Mouse (Mus musculus) forebrain, embryonic 11.5 days (tissue): ENCODE measurements around the gene Hepacam2. TPM values are rescaled to one million over a fixed set of nuclear protein-coding genes. Genes with fewer than 3 reads are reported as not detected.

Source experiments
- ATAC-seq: fragments of 200-750 bp; cut with Nextera tagmentation; replicated peaks from 2 replicates; pipeline ENCODE4 v1.8.0; 2017; ENCODE audit warnings: moderate TSS enrichment; ENCODE audit not compliant: low FRiP score
- DNase-seq: peaks from one replicate; pipeline ENCODE4 v3.0.0-alpha.2; 2017; ENCODE audit warnings: low spot score
- H3K27ac ChIP-seq: fragments of 300-500 bp; sonication (generic); 2 replicates; pipeline ENCODE4 v1.5.1; 2014; ENCODE audit warnings: low read depth, low read length
- H3K27me3 ChIP-seq: fragments of 300-500 bp; sonication (generic); 2 replicates; pipeline ENCODE4 v1.6.1; 2014; ENCODE audit warnings: mild to moderate bottlenecking, low read length, mixed read lengths; ENCODE audit not compliant: control insufficient read depth, insufficient read depth
- H3K36me3 ChIP-seq: fragments of 300-500 bp; sonication (generic); 2 replicates; pipeline ENCODE4 v1.6.1; 2014; ENCODE audit warnings: mild to moderate bottlenecking, low read length, moderate library complexity, mixed read lengths; ENCODE audit not compliant: control insufficient read depth, insufficient read depth
- H3K4me1 ChIP-seq: fragments of 300-500 bp; sonication (generic); replicated peaks from 2 replicates; pipeline ENCODE4 v1.6.1; 2014; ENCODE audit warnings: low read length, mixed read lengths; ENCODE audit not compliant: control insufficient read depth, insufficient read depth
- H3K4me2 ChIP-seq: fragments of 300-500 bp; sonication (generic); 2 replicates; pipeline ENCODE4 v1.6.1; 2014; ENCODE audit warnings: low read depth, mild to moderate bottlenecking, low read length, moderate library complexity, mixed read lengths; ENCODE audit not compliant: severe bottlenecking
- H3K4me3 ChIP-seq: fragments of 300-500 bp; sonication (generic); 2 replicates; pipeline ENCODE4 v1.5.1; 2014; ENCODE audit warnings: low read depth, low read length
- H3K9ac ChIP-seq: fragments of 300-500 bp; sonication (generic); 2 replicates; pipeline ENCODE4 v1.6.1; 2014; ENCODE audit warnings: low read length
- H3K9me3 ChIP-seq: fragments of 300-500 bp; sonication (generic); 2 replicates; pipeline ENCODE4 v1.6.1; 2016; ENCODE audit warnings: low read length, mixed read lengths; ENCODE audit not compliant: control insufficient read depth
- WGBS: fragments of 180-500 bp; shearing (Covaris S2); extraction: QIAGEN DNeasy Blood & Tissue Kit; methylation state at CpG from one replicate; pipeline ENCODE4 v1.1.7; 2014; 5-methylcytosine and 5-hydroxymethylcytosine counted together
- polyA plus RNA-seq: library from polyadenylated mRNA; unstranded; fragments of >200 nt; fragmentation: Nextera tagmentation; extraction: Ambion mirVana; gene quantifications from 2 replicates; pipeline ENCODE4 v1.2.1, GENCODE M21; 2014

Gene Hepacam2
- polyA plus RNA-seq, 1 experiment from 2014 or later: 1.2 TPM

- no peak overlapping the region for H3K9ac ChIP-seq
- ATAC-seq (no peak), DNase-seq (no peak)
- no peak overlapping the region for H3K4me3 ChIP-seq
- H3K4me1 ChIP-seq: no peaks in the 10 kb centered on the region
- H3K27ac ChIP-seq: no peak overlapping the region
- no peaks in the 10 kb centered on the region for H3K9me3 ChIP-seq
- 85% methylated on average over 3 of the region's 3 CpGs for WGBS
- no peaks in the 10 kb centered on the region for H3K27me3 ChIP-seq
- no peak overlapping the region for H3K4me2 ChIP-seq
- no peaks in the 10 kb centered on the region for H3K36me3 ChIP-seq
Observed at GRCm38 (mm10) chr6:3485133-3485532, 13.0 kb downstream of the Hepacam2 start.

GRCm38 (mm10) chr6:3481705-3482104, 16.4 kb downstream of the Hepacam2 start:
- Histone ChIP-seq H3K4me3 (no peak overlapping the region), H3K27me3 (no peaks in the 10 kb centered on the region), H3K36me3 (no peaks in the 10 kb centered on the region), H3K4me2 (no peak overlapping the region), H3K9ac (no peak overlapping the region), H3K27ac (no peak overlapping the region), H3K4me1 (no peaks in the 10 kb centered on the region), H3K9me3 (no peaks in the 10 kb centered on the region)
- DNase-seq: no peak
- ATAC-seq: no peak
- 84% methylated on average over 3 of the region's 3 CpGs for whole genome bisulfite sequencing

GRCm38 (mm10) chr6:3479853-3480252, 18.2 kb downstream of the Hepacam2 start:
- Histone ChIP-seq H3K27ac (no peak overlapping the region), H3K9me3 (no peaks in the 10 kb centered on the region), H3K4me3 (no peak overlapping the region), H3K4me2 (no peak overlapping the region), H3K27me3 (no peaks in the 10 kb centered on the region), H3K9ac (no peak overlapping the region), H3K4me1 (no peaks in the 10 kb centered on the region), H3K36me3 (no peaks in the 10 kb centered on the region)
- DNase-seq (no peak), ATAC-seq (no peak)
- WGBS: 60% methylated on average over 5 of the region's 5 CpGs

- Histone ChIP-seq H3K4me1 (no peaks in the 10 kb centered on the region), H3K4me2 (no peak overlapping the region), H3K9me3 (no peaks in the 10 kb centered on the region), H3K27ac (no peak overlapping the region), H3K9ac (no peak overlapping the region), H3K36me3 (no peaks in the 10 kb centered on the region), H3K27me3 (no peaks in the 10 kb centered on the region), H3K4me3 (no peak overlapping the region)
- 59% methylated on average over 2 of the region's 2 CpGs for WGBS
- no peak for DNase-seq
- ATAC-seq: no peak
Observed at GRCm38 (mm10) chr6:3476299-3476698, 21.8 kb downstream of the Hepacam2 start.

- Histone ChIP-seq H3K27ac (no peak overlapping the region), H3K9me3 (no peaks in the 10 kb centered on the region), H3K4me3 (no peak overlapping the region), H3K4me2 (no peak overlapping the region), H3K4me1 (no peaks in the 10 kb centered on the region), H3K27me3 (no peaks in the 10 kb centered on the region), H3K36me3 (no peaks in the 10 kb centered on the region), H3K9ac (no peak overlapping the region)
- 92% methylated on average over 2 of the region's 2 CpGs for WGBS
- ATAC-seq (no peak), DNase-seq (no peak)
Observed at GRCm38 (mm10) chr6:3470706-3471105, 27.4 kb downstream of the Hepacam2 start.

GRCm38 (mm10) chr6:3468627-3469026, 29.5 kb downstream of the Hepacam2 start:
- no peak for ATAC-seq
- no peak overlapping the region for H3K9ac ChIP-seq
- WGBS: 58% methylated on average over 1 of the region's 1 CpGs

GRCm38 (mm10) chr6:3463594-3463993, 34.5 kb downstream of the Hepacam2 start:
- 89% methylated on average over 2 of the region's 2 CpGs for WGBS
- no peaks in the 10 kb centered on the region for H3K9me3 ChIP-seq
- no peak overlapping the region for H3K4me3 ChIP-seq
- ATAC-seq (no peak), DNase-seq (no peak)
- H3K4me2 ChIP-seq: no peak overlapping the region
- no peaks in the 10 kb centered on the region for H3K27me3 ChIP-seq
- H3K9ac ChIP-seq: no peak overlapping the region
- H3K27ac ChIP-seq: no peak overlapping the region
- H3K36me3 ChIP-seq: no peaks in the 10 kb centered on the region
- no peaks in the 10 kb centered on the region for H3K4me1 ChIP-seq

More at GRCm38 (mm10) chr6:3468627-3469026, 29.5 kb downstream of the Hepacam2 start:
- no peak overlapping the region for H3K4me2 ChIP-seq
- no peaks in the 10 kb centered on the region for H3K36me3 ChIP-seq
- no peak overlapping the region for H3K4me3 ChIP-seq
- H3K4me1 ChIP-seq: no peaks in the 10 kb centered on the region
- no peak overlapping the region for H3K27ac ChIP-seq
- no peaks in the 10 kb centered on the region for H3K27me3 ChIP-seq
- no peak for DNase-seq
- no peaks in the 10 kb centered on the region for H3K9me3 ChIP-seq

- Histone ChIP-seq H3K36me3 (no peaks in the 10 kb centered on the region), H3K27me3 (no peaks in the 10 kb centered on the region), H3K27ac (no peak overlapping the region), H3K9me3 (no peaks in the 10 kb centered on the region), H3K4me1 (no peaks in the 10 kb centered on the region), H3K9ac (no peak overlapping the region), H3K4me3 (no peak overlapping the region), H3K4me2 (no peak overlapping the region)
- ATAC-seq: no peak
- 81% methylated on average over 6 of the region's 6 CpGs for WGBS
- DNase-seq: no peak
Observed at GRCm38 (mm10) chr6:3463026-3463425, 35.1 kb downstream of the Hepacam2 start.

- no peak for DNase-seq
- Histone ChIP-seq H3K9ac (no peak overlapping the region), H3K4me1 (no peaks in the 10 kb centered on the region), H3K4me2 (no peak overlapping the region), H3K36me3 (no peaks in the 10 kb centered on the region), H3K9me3 (no peaks in the 10 kb centered on the region), H3K27ac (no peak overlapping the region), H3K27me3 (no peaks in the 10 kb centered on the region), H3K4me3 (no peak overlapping the region)
- WGBS: 73% methylated on average over 11 of the region's 11 CpGs
- ATAC-seq: no peak
Observed at GRCm38 (mm10) chr6:3455944-3456536, 42.1 kb downstream of the Hepacam2 start.
